Mouse (Mus musculus): ENCODE results near the gene Oasl1.

The Oasl1 gene

GRCm38 (mm10) chr5:114968651-114969050, 45.6 kb downstream of the Oasl1 start:
- no peak for DNase-seq (ENCODE audit: low spot score in 2 of 2)

- no peak for DNase-seq (ENCODE audit: low spot score in 2 of 2)
Measured at GRCm38 (mm10) chr5:114969064-114969463, 46.0 kb downstream of the Oasl1 start.

GRCm38 (mm10) chr5:114969609-114970215, 46.7 kb downstream of the Oasl1 start:
- DNase-seq (ENCODE audit: low spot score in 2 of 2): no peak

- no peak for DNase-seq (ENCODE audit: low spot score in 2 of 2)
Measured at GRCm38 (mm10) chr5:114970824-114971227, 47.8 kb downstream of the Oasl1 start, which contains the start of gene Hnf1a. Gene Hnf1a, minus strand, starts transcription at chr5:114971094.

- no peak for DNase-seq (ENCODE audit: low spot score in 2 of 2)
Measured at GRCm38 (mm10) chr5:114972201-114972600, 49.2 kb downstream of the Oasl1 start.

- no peak for DNase-seq (ENCODE audit: low spot score in 2 of 2)
Measured at GRCm38 (mm10) chr5:114973131-114973530, 50.1 kb downstream of the Oasl1 start.

- no peak for DNase-seq (ENCODE audit: low spot score in 2 of 2)
Measured at GRCm38 (mm10) chr5:114976935-114977334, 53.9 kb downstream of the Oasl1 start.

GRCm38 (mm10) chr5:114978473-114978872, 55.4 kb downstream of the Oasl1 start:
- DNase-seq (ENCODE audit: low spot score in 2 of 2): no peak

GRCm38 (mm10) chr5:114978888-114979249, 55.8 kb downstream of the Oasl1 start:
- no peak for DNase-seq (ENCODE audit: low spot score in 2 of 2)

- DNase-seq (ENCODE audit: low spot score in 2 of 2): peak; percentile 62 to 70
Measured at GRCm38 (mm10) chr5:114979250-114980121, 56.4 kb downstream of the Oasl1 start.

GRCm38 (mm10) chr5:114980122-114980748, 57.2 kb downstream of the Oasl1 start:
- DNase-seq (ENCODE audit: low spot score in 2 of 2): no peak

GRCm38 (mm10) chr5:114982001-114982400, 59.0 kb downstream of the Oasl1 start:
- no peak for DNase-seq (ENCODE audit: low spot score in 2 of 2)

- no peak for DNase-seq (ENCODE audit: low spot score in 2 of 2)
Measured at GRCm38 (mm10) chr5:114985074-114985473, 62.0 kb downstream of the Oasl1 start.

All from urinary bladder, adult 18-20 months (tissue).